Mouse (Mus musculus) left cerebral cortex, adult 2 months (tissue): ENCODE results near the gene Col16a1. TPM values are rescaled to one million over a fixed set of nuclear protein-coding genes. Genes with fewer than 3 reads are reported as not detected.

Experiments used
- DNase-seq, 2 experiments: peaks; one replicate each; pipeline ENCODE4 v3.0.0; 2021 to 2022; ENCODE audit warnings: low spot score in 2 of 2, mixed read lengths in 1 of 2; ENCODE audit errors: extremely low spot score in 1 of 2
- H3K27ac ChIP-seq: fragments of 200-600 bp; 2 replicates; pipeline ENCODE4 v1.8.1; 2022
- H3K4me3 ChIP-seq: fragments of 200-600 bp; 2 replicates; pipeline ENCODE4 v1.8.1; 2022
- CTCF ChIP-seq: fragments of 200-600 bp; IDR thresholded peaks from 2 replicates; pipeline ENCODE4 v1.8.1; 2022; ENCODE audit warnings: antibody characterized with exemption, mild to moderate bottlenecking, moderate library complexity
- intact Hi-C: fragments of 180-260 bp; cut with DNase I; formaldehyde crosslinking; loops from one replicate; pipeline ENCODE4 v1.15.1; 2025
- total RNA-seq, 2 experiments: library from RNA; stranded (reverse); gene quantifications; 2 replicates each; pipeline ENCODE4 v1.2.3; 2021

Gene Col16a1
- total RNA-seq, 2 experiments from 2014 or later = 16.2 to 20.1 TPM

DNA sequence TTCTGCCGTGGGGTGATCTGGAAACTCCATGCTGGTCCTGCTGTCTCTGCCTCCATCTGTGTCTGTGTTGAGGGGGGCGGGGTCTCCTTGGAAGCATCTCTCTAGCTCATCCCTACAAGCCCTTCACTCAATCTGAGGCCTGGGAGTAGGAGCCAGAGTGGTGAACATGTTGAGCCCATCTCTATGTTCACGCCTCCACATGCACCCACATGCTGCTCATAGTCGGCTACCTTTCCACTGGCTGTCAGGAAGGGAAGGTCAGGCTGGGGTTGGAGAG, 501 bp downstream of the Col16a1 start:
- TF ChIP-seq CTCF = no peak
- Histone ChIP-seq H3K4me3 (peak overlapping the region; percentile 47), H3K27ac (no peak overlapping the region; the same call in 1 of the 2 replicates)
- intact Hi-C loops = no loop called here
- no peak for DNase-seq

DNA sequence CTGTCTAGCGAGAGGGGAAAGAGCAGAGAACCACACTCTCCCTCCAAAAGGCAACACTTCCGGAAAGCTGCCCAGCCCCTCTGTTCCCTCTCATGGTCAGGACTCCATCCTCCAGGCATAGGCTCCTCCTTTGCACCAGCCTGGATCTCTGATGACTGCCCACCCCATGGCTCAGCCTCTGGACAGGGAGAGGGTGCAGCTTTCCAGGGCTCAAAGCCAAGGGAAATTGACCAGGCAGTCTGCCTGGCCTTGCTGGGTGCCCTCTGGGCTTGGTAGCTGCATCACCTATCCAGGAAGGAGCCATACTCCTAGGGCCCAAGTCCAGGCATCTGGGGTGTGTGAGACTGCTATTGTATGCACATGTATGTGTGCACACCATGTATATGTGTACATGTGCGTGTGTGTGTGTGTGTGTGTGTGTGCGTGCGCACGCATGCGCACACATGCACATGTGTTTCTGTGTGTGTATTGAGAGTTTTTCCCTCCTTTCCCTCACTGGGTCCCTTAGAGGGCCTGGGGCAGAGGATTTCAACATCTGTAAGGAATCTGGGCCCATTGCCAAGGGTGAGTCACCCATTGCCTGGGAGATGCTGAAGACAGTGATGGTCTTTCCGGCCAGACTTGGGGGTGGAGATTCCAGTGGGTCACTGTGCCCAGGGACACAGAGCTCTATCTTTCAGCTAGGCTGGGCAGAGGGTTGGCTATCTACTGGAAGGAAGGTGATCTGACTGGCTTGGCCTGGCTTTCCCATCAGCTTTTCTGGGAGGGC, 2.6 kb downstream of the Col16a1 start:
- Histone ChIP-seq H3K4me3 (no peak overlapping the region), H3K27ac (no peak overlapping the region)
- no peak for TF ChIP-seq CTCF
- intact Hi-C loops = no loop called here
- DNase-seq = no peak

- no peak overlapping the region for H3K27ac ChIP-seq
- no peak for DNase-seq
- no peak overlapping the region for H3K4me3 ChIP-seq
- TF ChIP-seq CTCF = peak; percentile 17; the same call in 1 of the 2 replicates
- intact Hi-C loops = no loop called here
Observed at GRCm38 (mm10) chr4:130052283-130052682, 4.6 kb downstream of the Col16a1 start.

GRCm38 (mm10) chr4:130053111-130053510, 5.5 kb downstream of the Col16a1 start:
- DNase-seq = no peak
- no peak for TF ChIP-seq CTCF
- Histone ChIP-seq H3K27ac (no peak overlapping the region), H3K4me3 (no peak overlapping the region)
- intact Hi-C loops = no loop called here

- no peak for TF ChIP-seq CTCF
- Histone ChIP-seq H3K27ac (peak overlapping the region; percentile 29; the same call in 1 of the 2 replicates), H3K4me3 (no peak overlapping the region)
- intact Hi-C loops = no loop called here
- DNase-seq = no peak
Observed at GRCm38 (mm10) chr4:130054727-130055126, 7.1 kb downstream of the Col16a1 start.

GRCm38 (mm10) chr4:130055160-130056010, 7.7 kb downstream of the Col16a1 start:
- no peak for DNase-seq
- intact Hi-C loops = no loop called here
- H3K4me3 ChIP-seq = no peak overlapping the region
- TF ChIP-seq CTCF = no peak
- H3K27ac ChIP-seq = peak overlapping the region; percentile 29; the same call in 1 of the 2 replicates

- no peak for DNase-seq
- intact Hi-C loops = no loop called here
- H3K27ac ChIP-seq = no peak overlapping the region
- no peak for TF ChIP-seq CTCF
- no peak overlapping the region for H3K4me3 ChIP-seq
Observed at GRCm38 (mm10) chr4:130056011-130056322, 8.3 kb downstream of the Col16a1 start.

- no peak overlapping the region for H3K4me3 ChIP-seq
- no peak for DNase-seq
- H3K27ac ChIP-seq = no peak overlapping the region
- no peak for TF ChIP-seq CTCF
- intact Hi-C loops = no loop called here
Observed at GRCm38 (mm10) chr4:130056471-130056870, 8.8 kb downstream of the Col16a1 start.

DNA sequence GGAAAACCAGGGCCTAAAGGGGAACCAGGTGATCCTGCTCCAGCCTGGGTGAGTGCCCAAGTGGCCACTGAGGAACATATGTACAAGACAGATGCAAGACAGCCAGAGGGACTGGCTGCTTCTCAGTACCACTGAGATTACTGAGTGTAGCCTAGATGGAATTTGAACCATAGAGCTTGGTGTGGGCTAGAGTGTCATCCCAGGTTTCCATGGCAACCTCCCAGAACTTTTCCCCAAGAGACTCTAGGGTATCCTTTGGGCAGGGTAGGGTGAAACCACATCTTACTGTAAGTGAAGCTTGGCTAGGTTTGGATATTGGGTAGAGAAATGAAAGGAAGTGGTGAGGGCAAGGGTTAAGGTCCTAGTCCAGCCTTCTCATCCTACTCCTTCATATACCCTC, 13.3 kb downstream of the Col16a1 start:
- intact Hi-C loops = no loop called here
- Histone ChIP-seq H3K27ac (no peak overlapping the region), H3K4me3 (no peak overlapping the region)
- TF ChIP-seq CTCF = no peak
- DNase-seq = no peak

DNA sequence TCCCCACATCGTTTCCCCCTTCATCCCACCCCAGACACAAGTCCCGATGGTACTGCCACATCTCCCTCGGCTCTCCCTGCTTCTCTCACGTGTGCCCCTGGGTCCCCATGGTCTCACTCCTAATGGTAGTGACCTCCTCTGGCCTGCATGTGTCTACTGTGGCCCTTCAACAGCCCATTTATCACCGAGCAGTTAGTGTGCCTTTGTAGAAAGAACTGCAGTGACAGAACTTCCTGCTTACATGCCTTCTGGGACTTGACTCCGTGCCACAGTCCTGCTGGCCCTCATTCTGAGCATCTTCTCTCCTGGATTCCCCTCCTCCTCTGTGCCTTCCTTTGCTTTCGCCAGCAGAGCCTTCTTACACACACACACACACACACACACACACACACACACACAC, 15.6 kb downstream of the Col16a1 start:
- TF ChIP-seq CTCF = no peak
- DNase-seq = no peak
- intact Hi-C loops = no loop called here

DNA sequence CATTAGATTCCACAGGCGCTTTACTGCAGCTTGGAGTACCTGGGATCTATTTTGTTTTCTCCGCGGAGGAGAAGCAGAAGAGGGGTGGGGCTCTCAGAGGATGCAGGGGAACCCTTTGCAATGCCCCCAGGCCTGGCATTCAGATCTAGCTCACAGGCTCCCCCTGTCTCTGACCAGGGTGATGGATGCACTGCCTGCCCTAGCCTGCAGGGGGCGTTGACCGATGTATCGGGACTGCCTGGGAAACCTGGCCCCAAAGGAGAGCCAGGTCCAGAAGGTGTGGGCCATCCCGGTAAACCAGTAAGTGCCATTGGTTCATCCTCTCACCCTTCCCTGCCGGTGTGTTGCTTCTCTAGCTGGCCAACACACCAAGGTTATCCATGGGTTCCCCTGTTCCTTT, 19.2 kb downstream of the Col16a1 start:
- intact Hi-C loops = no loop called here
- peak; percentile 71 for TF ChIP-seq CTCF
- Histone ChIP-seq H3K27ac (no peak overlapping the region), H3K4me3 (no peak overlapping the region)
- DNase-seq = no peak

More for the DNA sequence above, 15.6 kb downstream of the Col16a1 start:
- Histone ChIP-seq H3K27ac (no peak overlapping the region), H3K4me3 (no peak overlapping the region)

- Histone ChIP-seq H3K4me3 (no peak overlapping the region), H3K27ac (no peak overlapping the region)
- TF ChIP-seq CTCF = no peak
- no peak for DNase-seq
- intact Hi-C loops = no loop called here
Observed at GRCm38 (mm10) chr4:130070523-130070922, 22.9 kb downstream of the Col16a1 start.

- intact Hi-C loops = no loop called here
- no peak for DNase-seq
- no peak overlapping the region for H3K27ac ChIP-seq
- no peak for TF ChIP-seq CTCF
- no peak overlapping the region for H3K4me3 ChIP-seq
Observed at GRCm38 (mm10) chr4:130071758-130072157, 24.1 kb downstream of the Col16a1 start.
